Mouse (Mus musculus) forebrain, embryonic 14.5 days (tissue): Measurements from ENCODE around the gene Gdf7. TPM values are rescaled to one million over a fixed set of nuclear protein-coding genes. Genes with fewer than 3 reads are reported as not detected.

Source experiments
- ATAC-seq: fragments of 200-750 bp; cut with Nextera tagmentation; 2 replicates; pipeline ENCODE4 v1.8.0; 2017; ENCODE audit warnings: mild to moderate bottlenecking, moderate library complexity
- DNase-seq: peaks from one replicate; pipeline ENCODE4 v3.0.0-alpha.2; 2015; ENCODE audit warnings: low spot score
- H3K27ac ChIP-seq: fragments of 300-500 bp; sonication (generic); 2 replicates; pipeline ENCODE4 v1.5.1; 2014; ENCODE audit warnings: low read depth, mild to moderate bottlenecking, control low read depth, low read length, moderate library complexity
- H3K27me3 ChIP-seq: fragments of 300-500 bp; sonication (generic); replicated peaks from 2 replicates; pipeline ENCODE4 v1.6.1; 2014; ENCODE audit warnings: low read length, control low read depth, mixed read lengths; ENCODE audit not compliant: control insufficient read depth, insufficient read depth
- H3K36me3 ChIP-seq: fragments of 300-500 bp; sonication (generic); 2 replicates; pipeline ENCODE4 v1.6.1; 2014; ENCODE audit warnings: low read length, control low read depth; ENCODE audit not compliant: control insufficient read depth, insufficient read depth
- H3K4me1 ChIP-seq: fragments of 300-500 bp; sonication (generic); 2 replicates; pipeline ENCODE4 v1.6.1; 2014; ENCODE audit warnings: antibody characterized with exemption, low read length, control low read depth; ENCODE audit not compliant: control insufficient read depth, insufficient read depth
- H3K4me2 ChIP-seq: fragments of 300-500 bp; sonication (generic); 2 replicates; pipeline ENCODE4 v1.6.1; 2014; ENCODE audit warnings: mild to moderate bottlenecking, control low read depth, low read length
- H3K4me3 ChIP-seq: fragments of 300-500 bp; sonication (generic); 2 replicates; pipeline ENCODE4 v1.5.1; 2014; ENCODE audit warnings: low read depth, low read length, control low read depth
- H3K9ac ChIP-seq: fragments of 300-500 bp; sonication (generic); 2 replicates; pipeline ENCODE4 v1.6.1; 2014; ENCODE audit warnings: mild to moderate bottlenecking, low read length, control low read depth, moderate library complexity
- H3K9me3 ChIP-seq: fragments of 300-500 bp; sonication (generic); replicated peaks from 2 replicates; pipeline ENCODE4 v1.6.1; 2016; ENCODE audit warnings: low read length, control low read depth, mixed read lengths; ENCODE audit not compliant: control insufficient read depth
- WGBS: fragments of 180-500 bp; shearing (Covaris S2); extraction: QIAGEN DNeasy Blood & Tissue Kit; methylation state at CpG from one replicate; pipeline ENCODE4 v1.1.7; 2014; 5-methylcytosine and 5-hydroxymethylcytosine counted together
- polyA plus RNA-seq: library from polyadenylated mRNA; unstranded; fragments of >200 nt; fragmentation: Nextera tagmentation; extraction: Ambion mirVana; gene quantifications from 2 replicates; pipeline ENCODE4 v1.2.1, GENCODE M21; 2014

Gdf7 gene
- polyA plus RNA-seq, 1 experiment from 2014 or later, result not detected

DNA sequence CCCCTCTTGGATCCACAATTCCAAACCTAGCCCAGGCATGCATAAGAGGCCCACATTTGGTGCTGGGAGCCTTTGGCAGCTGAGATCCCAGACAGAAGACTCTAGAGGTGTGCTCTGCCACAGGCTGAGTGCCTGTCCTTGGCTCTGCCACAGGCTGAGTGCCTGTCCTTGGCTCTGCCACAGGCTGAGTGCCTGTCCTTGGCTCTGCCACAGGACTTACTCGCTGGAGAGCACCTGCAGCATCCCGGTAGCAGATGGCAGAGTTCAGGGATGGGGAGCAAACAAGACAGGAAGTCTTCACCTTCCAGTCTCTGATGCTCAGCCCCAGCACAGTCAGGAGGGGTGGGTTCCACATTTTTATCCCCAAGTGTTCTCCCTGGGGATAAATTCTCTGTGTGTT is 3.5 kb upstream of the Gdf7 start:
- 47% methylated on average over 2 of the region's 2 CpGs for WGBS
- no peak overlapping the region for H3K4me2 ChIP-seq
- no peaks in the 10 kb centered on the region for H3K4me1 ChIP-seq
- no peak overlapping the region for H3K4me3 ChIP-seq
- DNase-seq (no peak), ATAC-seq (no peak)
- no peaks in the 10 kb centered on the region for H3K36me3 ChIP-seq
- peaks cover 44% of the 10 kb centered on the region for H3K27me3 ChIP-seq
- no peak overlapping the region for H3K9ac ChIP-seq
- H3K27ac ChIP-seq, result no peak overlapping the region
- H3K9me3 ChIP-seq, result no peaks in the 10 kb centered on the region

- H3K4me2 ChIP-seq, result peak overlapping the region; percentile 62
- H3K9ac ChIP-seq, result peak overlapping the region; percentile 35; the same call in 1 of the 2 replicates
- no peak for DNase-seq
- WGBS, result 1% methylated on average over 44 of the region's 46 CpGs
- no peaks in the 10 kb centered on the region for H3K36me3 ChIP-seq
- peak overlapping the region; percentile 35 for H3K4me3 ChIP-seq
- H3K9me3 ChIP-seq, result no peaks in the 10 kb centered on the region
- peaks cover 83% of the 10 kb centered on the region for H3K27me3 ChIP-seq
- no peak; the same call in none of the 2 replicates for ATAC-seq
- H3K4me1 ChIP-seq, result no peaks in the 10 kb centered on the region
- no peak overlapping the region for H3K27ac ChIP-seq
Measured at GRCm38 (mm10) chr12:8301011-8301814, 541 bp downstream of the Gdf7 start.

DNA sequence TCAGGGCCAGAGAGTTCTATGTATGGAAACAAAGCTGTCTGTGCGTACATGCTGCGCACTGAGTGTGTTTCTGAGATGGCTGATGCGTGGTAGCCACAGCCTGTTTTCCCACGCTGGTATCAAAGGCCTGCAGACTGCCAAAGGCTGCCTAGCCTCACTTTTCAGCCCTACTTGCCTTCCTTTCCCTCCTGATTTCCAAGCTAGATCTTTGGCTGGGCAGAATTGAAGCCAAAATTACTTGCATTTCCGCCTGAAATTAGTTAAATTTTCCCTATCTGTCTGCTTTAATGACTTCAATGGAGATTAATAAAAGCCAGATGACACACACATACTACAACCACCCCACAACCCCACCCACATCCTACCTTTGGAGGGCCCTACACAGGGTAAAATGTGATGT is 1.2 kb downstream of the Gdf7 start:
- H3K4me2 ChIP-seq, result no peak overlapping the region
- no peak overlapping the region for H3K9ac ChIP-seq
- H3K36me3 ChIP-seq, result no peaks in the 10 kb centered on the region
- DNase-seq (no peak), ATAC-seq (no peak)
- no peaks in the 10 kb centered on the region for H3K4me1 ChIP-seq
- no peaks in the 10 kb centered on the region for H3K9me3 ChIP-seq
- H3K27ac ChIP-seq, result no peak overlapping the region
- 18% methylated on average over 5 of the region's 5 CpGs for WGBS
- no peak overlapping the region for H3K4me3 ChIP-seq
- peaks cover 87% of the 10 kb centered on the region for H3K27me3 ChIP-seq

DNA sequence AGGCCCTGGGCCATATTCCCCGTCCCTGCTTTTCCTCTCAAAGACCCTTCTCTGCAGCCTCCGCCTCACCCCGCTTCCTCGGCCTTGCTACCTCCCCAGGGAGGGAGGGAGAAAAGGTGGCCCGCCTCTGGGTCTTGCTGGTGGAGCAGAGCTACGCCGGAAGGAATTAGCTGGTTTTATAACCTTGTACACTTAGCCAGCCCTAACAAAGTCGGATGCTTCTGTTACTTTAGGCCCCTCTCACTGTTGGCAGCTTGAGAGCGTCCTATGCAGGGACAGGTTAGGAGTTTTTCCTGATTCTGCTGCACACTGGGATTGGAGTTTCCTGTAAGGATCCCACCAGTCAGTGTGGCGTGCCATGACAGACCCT is 1.7 kb downstream of the Gdf7 start:
- H3K4me3 ChIP-seq, result no peak overlapping the region

GRCm38 (mm10) chr12:8299143-8300110 is 2.3 kb downstream of the Gdf7 start:
- Histone ChIP-seq H3K27ac (no peak overlapping the region), H3K27me3 (peaks cover 86% of the 10 kb centered on the region), H3K4me3 (no peak overlapping the region), H3K9me3 (no peaks in the 10 kb centered on the region), H3K4me1 (no peaks in the 10 kb centered on the region), H3K4me2 (no peak overlapping the region), H3K36me3 (no peaks in the 10 kb centered on the region), H3K9ac (no peak overlapping the region)
- no peak for ATAC-seq
- WGBS, result 3% methylated on average over 34 of the region's 34 CpGs
- no peak for DNase-seq

More for the DNA sequence above, 1.7 kb downstream of the Gdf7 start:
- Histone ChIP-seq H3K9me3 (no peaks in the 10 kb centered on the region), H3K36me3 (no peaks in the 10 kb centered on the region), H3K27me3 (peaks cover 90% of the 10 kb centered on the region), H3K4me2 (no peak overlapping the region), H3K9ac (no peak overlapping the region), H3K27ac (no peak overlapping the region), H3K4me1 (no peaks in the 10 kb centered on the region)
- no peak for ATAC-seq
- no peak for DNase-seq
- WGBS, result 11% methylated on average over 9 of the region's 10 CpGs

GRCm38 (mm10) chr12:8298361-8299142 is 3.2 kb downstream of the Gdf7 start:
- Histone ChIP-seq H3K27me3 (peaks cover 80% of the 10 kb centered on the region), H3K9ac (peak overlapping the region; percentile 17; the same call in 1 of the 2 replicates), H3K9me3 (no peaks in the 10 kb centered on the region), H3K36me3 (no peaks in the 10 kb centered on the region), H3K27ac (no peak overlapping the region), H3K4me1 (no peaks in the 10 kb centered on the region), H3K4me2 (peak overlapping the region; percentile 49), H3K4me3 (peak overlapping the region; percentile 33)
- DNase-seq (no peak), ATAC-seq (no peak; the same call in 1 of the 2 replicates)
- under 1% methylated on average over 74 of the region's 85 CpGs for WGBS

GRCm38 (mm10) chr12:8297586-8298214 is 4.1 kb downstream of the Gdf7 start:
- Histone ChIP-seq H3K9ac (peak overlapping the region; percentile 17; the same call in 1 of the 2 replicates), H3K4me1 (no peaks in the 10 kb centered on the region), H3K27me3 (peaks cover 72% of the 10 kb centered on the region), H3K27ac (no peak overlapping the region), H3K9me3 (no peaks in the 10 kb centered on the region), H3K4me3 (peak overlapping the region; percentile 33), H3K36me3 (no peaks in the 10 kb centered on the region), H3K4me2 (peak overlapping the region; percentile 49)
- DNase-seq (no peak), ATAC-seq (peak; percentile 24; the same call in 1 of the 2 replicates)
- WGBS, result 7% methylated on average over 34 of the region's 34 CpGs

DNA sequence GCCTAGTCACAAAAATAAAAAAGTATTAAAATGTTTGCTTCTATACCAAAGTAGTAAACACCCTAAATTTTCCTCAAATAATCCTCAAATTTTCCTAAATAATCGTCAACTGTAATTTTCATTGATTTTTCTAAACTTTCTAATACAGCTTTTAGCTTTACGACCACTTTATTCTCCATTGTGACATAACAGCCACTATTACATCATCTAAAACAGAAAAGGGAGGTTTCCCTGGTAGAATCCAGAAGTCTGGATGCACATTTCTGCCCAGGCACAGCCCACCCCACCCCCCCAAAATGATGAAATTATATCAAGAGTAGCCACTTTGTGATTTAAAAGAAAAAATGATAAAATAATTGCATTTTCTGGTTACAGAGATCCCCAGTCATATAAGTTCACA is 5.6 kb downstream of the Gdf7 start:
- Histone ChIP-seq H3K9me3 (no peaks in the 10 kb centered on the region), H3K9ac (no peak overlapping the region), H3K36me3 (no peaks in the 10 kb centered on the region), H3K27me3 (peaks cover 56% of the 10 kb centered on the region), H3K27ac (no peak overlapping the region), H3K4me2 (no peak overlapping the region), H3K4me1 (peaks cover 4% of the 10 kb centered on the region), H3K4me3 (no peak overlapping the region)
- WGBS, result 78% methylated on average over 2 of the region's 2 CpGs
- ATAC-seq, result no peak
- DNase-seq, result no peak
